Mouse (Mus musculus) liver, embryonic 18 days (tissue): ENCODE data around the gene Ifna12. TPM values are rescaled to one million over a fixed set of nuclear protein-coding genes. Genes with fewer than 3 reads are reported as not detected.

Experiments
- polyA plus RNA-seq: library from polyadenylated mRNA; depleted of rRNA; stranded (reverse); fragments of >200 nt; gene quantifications from 2 replicates; pipeline ENCODE4 v1.2.3, GENCODE M21; 2012; rRNA removed

The Ifna12 gene
- polyA plus RNA-seq: not detected in 2 replicates

GRCm38 (mm10) chr4:88603276-88603675, at the start of gene Ifna12:
Ifna12 (minus strand) TSS chr4:88603376.

GRCm38 (mm10) chr4:88644359-88644758, 41.2 kb upstream of the Ifna12 start, which contains the start of gene Ifna13:
Ifna13 (minus strand) TSS chr4:88644459.

DNA sequence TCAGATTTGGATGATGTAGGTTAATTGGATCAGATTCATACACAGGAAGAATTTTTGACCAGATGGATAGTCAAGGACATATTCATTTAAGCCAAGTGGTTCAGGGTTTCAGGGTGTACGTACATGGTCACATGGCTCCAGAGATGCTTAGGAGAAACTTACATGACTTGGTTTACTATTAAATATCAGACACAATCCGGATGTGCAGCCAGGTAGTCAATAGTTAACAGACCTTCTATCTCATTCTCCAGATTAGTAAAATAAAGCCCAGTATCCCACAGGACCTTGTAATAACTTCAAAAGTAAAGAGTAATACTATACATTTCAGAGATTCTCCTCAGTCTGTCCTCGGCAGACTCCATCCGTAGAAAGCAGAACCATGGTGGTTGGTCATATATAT, 31.1 kb upstream of the Ifna12 start, which contains the start of gene C87499:
Gene C87499, minus strand, starts transcription at position 101 of the 400 bp plus-strand sequence.

GRCm38 (mm10) chr4:88592285-88592684, 10.9 kb downstream of the Ifna12 start, which contains the start of gene Ifna9:
Ifna9 (minus strand) TSS chr4:88592385.

DNA sequence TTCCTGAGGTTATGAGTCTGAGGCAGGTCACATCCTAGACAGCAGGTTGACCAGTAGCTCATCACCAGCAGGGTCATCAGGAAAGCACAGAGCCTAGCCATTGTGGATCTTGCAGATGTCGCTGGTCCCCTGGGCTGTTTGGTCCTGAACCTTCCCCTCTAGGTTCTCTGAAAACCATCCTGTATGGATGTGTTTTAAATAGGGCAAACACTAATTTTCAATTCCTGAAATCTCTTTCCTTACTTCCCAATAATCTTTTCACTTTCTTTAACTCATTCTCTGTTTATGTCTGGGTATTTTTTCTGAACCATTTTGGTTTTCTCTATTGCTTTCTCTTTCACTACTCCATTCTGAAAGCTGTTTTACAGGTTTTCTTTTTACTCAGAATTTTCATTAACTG, 31.5 kb downstream of the Ifna12 start, which contains the start of gene Ifna14:
Gene Ifna14, minus strand, starts transcription at position 101 of the 400 bp plus-strand sequence.

GRCm38 (mm10) chr4:88558145-88558544, 45.0 kb downstream of the Ifna12 start, which contains the start of gene Ifna15:
Ifna15 (minus strand) TSS chr4:88558245.

Other genes with a start within 250 kb of the Ifna12 start
- gene Hacd4, start 164.4 kb downstream of the Ifna12 start, polyA plus RNA-seq: 1.7 and 1.9 TPM in 2 replicates
- gene Ifnb1, start 80.6 kb downstream of the Ifna12 start, polyA plus RNA-seq: not detected in 2 replicates
- gene Ifna15, start 45.1 kb downstream of the Ifna12 start, polyA plus RNA-seq: not detected in 2 replicates
- not detected in 2 replicates for gene Ifna14, start 31.6 kb downstream of the Ifna12 start, polyA plus RNA-seq
- gene Ifna9, start 11.0 kb downstream of the Ifna12 start, polyA plus RNA-seq: not detected in 2 replicates
- not detected in 2 replicates for gene C87499, start 31.0 kb upstream of the Ifna12 start, polyA plus RNA-seq
- not detected in 2 replicates for gene Ifna13, start 41.1 kb upstream of the Ifna12 start, polyA plus RNA-seq
- gene Ifna16, start 73.5 kb upstream of the Ifna12 start, polyA plus RNA-seq: not detected in 2 replicates
- not detected in 2 replicates for gene Ifna2, start 80.5 kb upstream of the Ifna12 start, polyA plus RNA-seq
- gene Ifnab, start 88.0 kb upstream of the Ifna12 start, polyA plus RNA-seq: not detected in 2 replicates
- 0.03 and 0.05 TPM in 2 replicates for gene Gm26566, start 118.4 kb upstream of the Ifna12 start, polyA plus RNA-seq
- gene Klhl9, start 119.1 kb upstream of the Ifna12 start, polyA plus RNA-seq: 9.8 and 10.8 TPM in 2 replicates
- not detected in 2 replicates for gene Gm13271, start 151.5 kb upstream of the Ifna12 start, polyA plus RNA-seq
- 0.04 TPM in 1 of 2 replicates, not detected in the other for gene Gm13283, start 156.7 kb upstream of the Ifna12 start, polyA plus RNA-seq
- not detected in 2 replicates for gene Gm13290, start 170.5 kb upstream of the Ifna12 start, polyA plus RNA-seq
- not detected in 2 replicates for gene Gm13289, start 173.5 kb upstream of the Ifna12 start, polyA plus RNA-seq
- gene Gm13272, start 176.5 kb upstream of the Ifna12 start, polyA plus RNA-seq: not detected in 2 replicates
- 0.02 and 0.04 TPM in 2 replicates for gene Ifnz, start 178.8 kb upstream of the Ifna12 start, polyA plus RNA-seq
- not detected in 2 replicates for gene Gm13276, start 182.3 kb upstream of the Ifna12 start, polyA plus RNA-seq
- not detected in 2 replicates for gene Gm13277, start 185.3 kb upstream of the Ifna12 start, polyA plus RNA-seq
- gene Gm13278, start 188.2 kb upstream of the Ifna12 start, polyA plus RNA-seq: not detected in 2 replicates
- gene Gm13275, start 191.1 kb upstream of the Ifna12 start, polyA plus RNA-seq: not detected in 2 replicates
- gene Gm13279, start 194.0 kb upstream of the Ifna12 start, polyA plus RNA-seq: not detected in 2 replicates
- gene Gm13285, start 196.3 kb upstream of the Ifna12 start, polyA plus RNA-seq: not detected in 2 replicates
- gene Gm13287, start 199.9 kb upstream of the Ifna12 start, polyA plus RNA-seq: not detected in 2 replicates
- 0.02 TPM in 1 of 2 replicates, not detected in the other for gene Gm13288, start 202.2 kb upstream of the Ifna12 start, polyA plus RNA-seq
- not detected in 2 replicates for gene Ifna7, start 212.9 kb upstream of the Ifna12 start, polyA plus RNA-seq
- gene Ifna11, start 216.6 kb upstream of the Ifna12 start, polyA plus RNA-seq: not detected in 2 replicates
- not detected in 2 replicates for gene Ifna6, start 224.0 kb upstream of the Ifna12 start, polyA plus RNA-seq
- gene Ifna5, start 232.1 kb upstream of the Ifna12 start, polyA plus RNA-seq: not detected in 2 replicates
- gene Ifna4, start 238.5 kb upstream of the Ifna12 start, polyA plus RNA-seq: not detected in 2 replicates
- gene Ifna1, start 246.7 kb upstream of the Ifna12 start, polyA plus RNA-seq: not detected in 2 replicates